15 mouse cellular contexts compared by ENCODE assay signal in the genomic region with DNA sequence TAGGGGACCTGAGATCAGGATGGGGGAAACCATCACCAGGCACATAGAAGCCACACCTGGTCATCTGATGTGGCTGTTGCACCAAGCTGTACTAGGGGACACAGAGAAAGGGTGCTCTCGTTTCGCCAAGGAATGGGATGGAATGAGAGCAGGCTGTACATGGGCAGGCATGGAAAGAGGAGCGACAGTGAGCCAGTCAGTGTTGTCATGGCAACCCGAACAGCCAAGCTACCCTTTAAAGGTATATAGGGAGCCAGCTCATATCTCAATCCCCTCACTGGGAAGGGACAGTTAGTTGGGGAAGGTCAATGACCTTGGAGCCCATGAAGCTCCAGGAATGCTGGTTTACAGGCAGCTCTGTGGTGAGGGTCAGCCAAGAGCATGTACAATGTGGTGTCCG.
"Had no signal": no experiment of that assay in that cellular context is flagged by ENCODE, and none has a peak within 500 bp of the region (broad histone marks: within the 10 kb centered on the region; RNA-seq: fewer than 3 reads in every experiment).

No protein-coding gene starts in this region.

- ATAC-seq: liver, postnatal 0 days; midbrain, embryonic 16.5 days had no signal

- H3K9ac ChIP-seq: limb, embryonic 12.5 days; liver, embryonic 13.5 days; liver, postnatal 0 days; lung, embryonic 15.5 days had no signal

- H3K4me3 ChIP-seq: limb, embryonic 12.5 days; liver, embryonic 13.5 days; lung, embryonic 15.5 days had no signal

- H3K4me2 ChIP-seq: limb, embryonic 12.5 days; liver, embryonic 13.5 days; lung, embryonic 15.5 days; midbrain, embryonic 11.5 days had no signal

- H3K4me1 ChIP-seq: lung, embryonic 15.5 days had no signal

- H3K36me3 ChIP-seq: limb, embryonic 12.5 days; lung, embryonic 15.5 days had no signal

- H3K9me3 ChIP-seq: limb, embryonic 12.5 days; liver, embryonic 13.5 days; lung, embryonic 15.5 days; megakaryocyte, embryonic 14.5 days had no signal

- DNase-seq: kidney, adult 18-20 months; kidney, postnatal 10 days; kidney, postnatal 4 days; liver; liver, embryonic 13.5 days; liver, postnatal 0 days; lung, postnatal 14 days; thymus, adult 18-20 months; thymus, postnatal 25 days had no signal

- H3K27ac ChIP-seq: limb, embryonic 12.5 days; liver, embryonic 13.5 days; lung, embryonic 15.5 days; macrophage had no signal

- H3K27me3 ChIP-seq: limb, embryonic 12.5 days; liver, embryonic 13.5 days; lung, embryonic 15.5 days had no signal
